13 mouse cellular contexts compared by ENCODE assay signal in genomic region chr8:57325111-57325891, GRCm38 (mm10). TPM values are rescaled to one million over a fixed set of nuclear protein-coding genes. Genes with fewer than 3 reads are reported as not detected.
A peak's percentile ranks its signal among the peaks of the same experiment; 100 is the strongest.
DNase-seq lines count a peak whose midpoint lies in the region; ATAC-seq and TF ChIP-seq lines count a peak whose summit lies in the region.
"Had no signal": no experiment of that assay in that cellular context is flagged by ENCODE, and none has a peak within 500 bp of the region (broad histone marks: within the 10 kb centered on the region; RNA-seq: fewer than 3 reads in every experiment).

No protein-coding gene starts in this region.

- H3K9me3 ChIP-seq in heart, embryonic 12.5 days (replicated peaks) = no peaks in the 10 kb centered on the region
- H3K9me3 ChIP-seq in embryonic facial prominence, embryonic 14.5 days (ENCODE audit: control insufficient read depth, low read length) = no peaks in the 10 kb centered on the region
- H3K9me3 ChIP-seq in intestine, embryonic 14.5 days (ENCODE audit: control insufficient read depth, low read length) = no peaks in the 10 kb centered on the region
- no peaks in the 10 kb centered on the region for H3K9me3 ChIP-seq in liver, postnatal 0 days (ENCODE audit: low read length)

- intact Hi-C loops in left cerebral cortex, postnatal 14 days (cut with DNase I) = no loop called here

- no peak for DNase-seq in heart, adult 8-10 months (ENCODE audit: low spot score)
- DNase-seq in embryonic facial prominence, embryonic 14.5 days (ENCODE audit: low spot score) = no peak
- peak; percentile 70 for DNase-seq in intestine, embryonic 14.5 days (ENCODE audit: low spot score)
- no peak for DNase-seq in liver, postnatal 0 days
- no peak for DNase-seq in left cerebral cortex, postnatal 14 days (ENCODE audit: low spot score in 2 of 2)
- DNase-seq in right cerebral cortex, postnatal 36 days (ENCODE audit: low spot score in 2 of 2) = no peak
- DNase-seq: adrenal gland, postnatal 14 days; gastrocnemius, postnatal 25 days; kidney, adult 11 months had no signal

- H3K4me2 ChIP-seq in heart, embryonic 12.5 days = peak overlapping the region; percentile 94
- peak overlapping the region; percentile 52 for H3K4me2 ChIP-seq in embryonic facial prominence, embryonic 14.5 days (ENCODE audit: low read depth, low read length)
- H3K4me2 ChIP-seq in intestine, embryonic 14.5 days (ENCODE audit: low read length) = peak overlapping the region; percentile 67
- H3K4me2 ChIP-seq in liver, postnatal 0 days (ENCODE audit: low read depth, low read length) = peak overlapping the region; percentile 24; the same call in 1 of the 2 replicates

- H3K27me3 ChIP-seq in heart, embryonic 12.5 days (replicated peaks) = no peaks in the 10 kb centered on the region
- peaks cover 96% of the 10 kb centered on the region for H3K27me3 ChIP-seq in embryonic facial prominence, embryonic 14.5 days (replicated peaks; ENCODE audit: control insufficient read depth, insufficient read depth, low read length)
- H3K27me3 ChIP-seq in intestine, embryonic 14.5 days (replicated peaks; ENCODE audit: control insufficient read depth, insufficient read depth, low read length) = peaks cover 39% of the 10 kb centered on the region; the same call in 1 of the 2 replicates
- peaks cover 90% of the 10 kb centered on the region for H3K27me3 ChIP-seq in liver, postnatal 0 days (ENCODE audit: insufficient read depth, low read length)
- H3K27me3 ChIP-seq: CH12.LX had no signal

- H3K4me3 ChIP-seq in heart, embryonic 12.5 days = peak overlapping the region; percentile 91
- peak overlapping the region; percentile 47 for H3K4me3 ChIP-seq in embryonic facial prominence, embryonic 14.5 days (ENCODE audit: low read depth, low read length)
- H3K4me3 ChIP-seq in intestine, embryonic 14.5 days (ENCODE audit: low read depth, low read length) = peak overlapping the region; percentile 81
- 0 out of 2 replicates have a peak overlapping the region, but pooled peaks have one; percentile 13 for H3K4me3 ChIP-seq in liver, postnatal 0 days (ENCODE audit: low read depth, low read length)

- no peak for TF ChIP-seq CTCF in liver, postnatal 0 days (IDR thresholded peaks at IDR 0.05; ENCODE audit: low read depth)

- peak overlapping the region; percentile 97 for H3K27ac ChIP-seq in heart, embryonic 12.5 days (ENCODE audit: poor library complexity, severe bottlenecking)
- peak overlapping the region; percentile 74 for H3K27ac ChIP-seq in embryonic facial prominence, embryonic 14.5 days (replicated peaks; ENCODE audit: low read depth, low read length)
- peak overlapping the region; percentile 81 for H3K27ac ChIP-seq in intestine, embryonic 14.5 days (ENCODE audit: low read depth)
- H3K27ac ChIP-seq in liver, postnatal 0 days (ENCODE audit: low read depth) = no peak overlapping the region

- WGBS in heart, embryonic 12.5 days = 1% methylated on average over 21 of the region's 21 CpGs
- WGBS in embryonic facial prominence, embryonic 14.5 days = 5% methylated on average over 17 of the region's 21 CpGs
- WGBS in intestine, embryonic 14.5 days = 7% methylated on average over 20 of the region's 21 CpGs
- 17% methylated on average over 21 of the region's 21 CpGs for WGBS in liver, postnatal 0 days (ENCODE audit: insufficient replicate concordance)

- ATAC-seq in heart, embryonic 12.5 days (ENCODE audit: insufficient number of reproducible peaks, low FRiP score) = no peak
- no peak for ATAC-seq in embryonic facial prominence, embryonic 14.5 days (ENCODE audit: low read depth)
- ATAC-seq in intestine, embryonic 14.5 days (replicated peaks; ENCODE audit: low FRiP score, low TSS enrichment, low read depth) = no peak
- no peak for ATAC-seq in liver, postnatal 0 days
- ATAC-seq in erythroid progenitor cell, adult 5-6 weeks (replicated peaks; ENCODE audit: low FRiP score, poor library complexity, severe bottlenecking) = no peak

- peaks cover 34% of the 10 kb centered on the region for H3K4me1 ChIP-seq in heart, embryonic 12.5 days (replicated peaks)
- H3K4me1 ChIP-seq in embryonic facial prominence, embryonic 14.5 days (ENCODE audit: control insufficient read depth, insufficient read depth, low read length) = peaks cover 5% of the 10 kb centered on the region; the same call in 1 of the 2 replicates
- peaks cover 2% of the 10 kb centered on the region; the same call in 1 of the 2 replicates for H3K4me1 ChIP-seq in intestine, embryonic 14.5 days (replicated peaks; ENCODE audit: control insufficient read depth, insufficient read depth, low read length)
- peaks cover 7% of the 10 kb centered on the region for H3K4me1 ChIP-seq in liver, postnatal 0 days (ENCODE audit: insufficient read depth)

- no peak for TF ChIP-seq EP300 in liver, postnatal 0 days (IDR thresholded peaks at IDR 0.05; ENCODE audit: low read depth)

- peaks cover 38% of the 10 kb centered on the region for H3K36me3 ChIP-seq in heart, embryonic 12.5 days
- H3K36me3 ChIP-seq in embryonic facial prominence, embryonic 14.5 days (ENCODE audit: control insufficient read depth, insufficient read depth, low read length) = no peaks in the 10 kb centered on the region
- H3K36me3 ChIP-seq in intestine, embryonic 14.5 days (ENCODE audit: control insufficient read depth, insufficient read depth, low read length) = no peaks in the 10 kb centered on the region
- no peaks in the 10 kb centered on the region for H3K36me3 ChIP-seq in liver, postnatal 0 days (replicated peaks; ENCODE audit: insufficient read depth, low read length)

- peak overlapping the region; percentile 99 for H3K9ac ChIP-seq in heart, embryonic 12.5 days
- peak overlapping the region; percentile 61 for H3K9ac ChIP-seq in embryonic facial prominence, embryonic 14.5 days (ENCODE audit: low read depth, low read length)
- peak overlapping the region; percentile 95 for H3K9ac ChIP-seq in intestine, embryonic 14.5 days (ENCODE audit: low read length)
- H3K9ac ChIP-seq in liver, postnatal 0 days (replicated peaks) = no peak overlapping the region

RNA-seq across cellular contexts. Expression of gene Hand2, which starts 4.5 kb away (rescaled TPM):
- 18.0 and 19.4 TPM in 2 replicates for polyA plus RNA-seq in heart, embryonic 12.5 days (2016; fragmentation: Nextera tagmentation; extraction: Ambion mirVana)
- total RNA-seq in heart, adult 8-10 months (2022) = 10 to 100 TPM; 43.0 to 58.5 (median 52.6) TPM
- polyA plus RNA-seq in embryonic facial prominence, embryonic 14.5 days (2014; fragmentation: Nextera tagmentation; extraction: Ambion mirVana) = 2.9 and 3.6 TPM in 2 replicates
- polyA plus RNA-seq in intestine, embryonic 14.5 days (2014; fragmentation: Nextera tagmentation; extraction: Ambion mirVana) = 13.1 and 15.9 TPM in 2 replicates
- 0.69 and 0.70 TPM in 2 replicates for polyA plus RNA-seq in liver, postnatal 0 days (2015; fragmentation: Nextera tagmentation; extraction: Ambion mirVana)
- not detected for total RNA-seq in left cerebral cortex, postnatal 14 days (2021)
- total RNA-seq in erythroid progenitor cell, adult 5-6 weeks (2015; ENCODE audit: low replicate concordance) = not detected in 2 replicates
- total RNA-seq in erythroid progenitor cell, adult 5-6 weeks (2017; ENCODE audit: low replicate concordance) = not detected in 2 replicates
- total RNA-seq: CH12.LX; megakaryocyte, adult 5-6 weeks had no signal

Comparison
In these comparisons a context has a peak if more than half of its experiments do, and no peak if none do; other contexts are left out.
1. H3K4me2 ChIP-seq: peak in every context shown above with its lines; median percentile 94 in heart, embryonic 12.5 days; 67 in intestine, embryonic 14.5 days; 52 in embryonic facial prominence, embryonic 14.5 days; 24 in liver, postnatal 0 days.
2. H3K4me3 ChIP-seq: peak in every context shown above with its lines; median percentile 91 in heart, embryonic 12.5 days; 81 in intestine, embryonic 14.5 days; 47 in embryonic facial prominence, embryonic 14.5 days; 13 in liver, postnatal 0 days.